Mouse (Mus musculus) c-Kit-positive CD71-positive TER-119-positive erythroid progenitor cells, embryonic 14.5 days (primary cell): ENCODE data around the gene Nmur1.

Source experiments
- DNase-seq: peaks from one replicate; pipeline ENCODE4 v3.0.0-alpha.2; 2013; ENCODE audit warnings: low spot score

Gene Nmur1

GRCm38 (mm10) chr1:86408515-86408914, 17.5 kb downstream of the Nmur1 start:
- DNase-seq = no peak

GRCm38 (mm10) chr1:86406914-86407313, 19.1 kb downstream of the Nmur1 start:
- no peak for DNase-seq

- no peak for DNase-seq
Measured at GRCm38 (mm10) chr1:86406313-86406712, 19.7 kb downstream of the Nmur1 start.

GRCm38 (mm10) chr1:86404834-86405233, 21.2 kb downstream of the Nmur1 start:
- DNase-seq = peak; percentile 34

GRCm38 (mm10) chr1:86400096-86400754, 25.8 kb downstream of the Nmur1 start:
- no peak for DNase-seq

GRCm38 (mm10) chr1:86399322-86399721, 26.7 kb downstream of the Nmur1 start:
- no peak for DNase-seq

- no peak for DNase-seq
Measured at GRCm38 (mm10) chr1:86398222-86398621, 27.8 kb downstream of the Nmur1 start.

- DNase-seq = no peak
Measured at GRCm38 (mm10) chr1:86397621-86398020, 28.4 kb downstream of the Nmur1 start.

- DNase-seq = no peak
Measured at GRCm38 (mm10) chr1:86395897-86396296, 30.1 kb downstream of the Nmur1 start.

GRCm38 (mm10) chr1:86394246-86394645, 31.8 kb downstream of the Nmur1 start:
- DNase-seq = no peak

- no peak for DNase-seq
Measured at GRCm38 (mm10) chr1:86393219-86393618, 32.8 kb downstream of the Nmur1 start.

GRCm38 (mm10) chr1:86391425-86391824, 34.6 kb downstream of the Nmur1 start:
- no peak for DNase-seq

GRCm38 (mm10) chr1:86389230-86389629, 36.8 kb downstream of the Nmur1 start:
- DNase-seq = peak; percentile 61

- peak; percentile 67 for DNase-seq
Measured at GRCm38 (mm10) chr1:86381027-86381426, 45.0 kb downstream of the Nmur1 start.

GRCm38 (mm10) chr1:86379161-86379569, 46.9 kb downstream of the Nmur1 start:
- no peak for DNase-seq

GRCm38 (mm10) chr1:86378662-86379061, 47.4 kb downstream of the Nmur1 start:
- DNase-seq = no peak

GRCm38 (mm10) chr1:86376354-86376753, 49.7 kb downstream of the Nmur1 start:
- DNase-seq = no peak

GRCm38 (mm10) chr1:86371997-86372396, 54.0 kb downstream of the Nmur1 start:
- no peak for DNase-seq

GRCm38 (mm10) chr1:86368086-86368485, 57.9 kb downstream of the Nmur1 start:
- no peak for DNase-seq

GRCm38 (mm10) chr1:86363671-86364070, 62.4 kb downstream of the Nmur1 start:
- no peak for DNase-seq

- DNase-seq = no peak
Measured at GRCm38 (mm10) chr1:86361852-86362615, 64.0 kb downstream of the Nmur1 start.

- no peak for DNase-seq
Measured at GRCm38 (mm10) chr1:86360441-86360840, 65.6 kb downstream of the Nmur1 start.

- no peak for DNase-seq
Measured at GRCm38 (mm10) chr1:86359798-86360179, 66.2 kb downstream of the Nmur1 start.
